Mouse (Mus musculus) heart, embryonic 13.5 days (tissue): ENCODE measurements at regions not wholly inside any gene's neighbourhood (a gene's known extent, or its start where the extent isn't known, plus 50 kb on each side); places are given as distances from the start of the nearest gene placed in this dataset.

Source experiments
- ATAC-seq: fragments of 200-750 bp; cut with Nextera tagmentation; 2 replicates; pipeline ENCODE4 v1.8.0; 2017; ENCODE audit warnings: moderate TSS enrichment; ENCODE audit not compliant: insufficient number of reproducible peaks, low FRiP score, low TSS enrichment; ENCODE audit errors: extremely low read depth
- H3K27ac ChIP-seq: fragments of 300-500 bp; sonication (generic); replicated peaks from 2 replicates; pipeline ENCODE4 v1.5.1; 2015; ENCODE audit warnings: moderate library complexity, mild to moderate bottlenecking, inconsistent platforms
- H3K27me3 ChIP-seq: fragments of 300-500 bp; sonication (generic); replicated peaks from 2 replicates; pipeline ENCODE4 v1.6.1; 2015; ENCODE audit warnings: mild to moderate bottlenecking, inconsistent platforms
- H3K36me3 ChIP-seq: fragments of 300-500 bp; sonication (generic); 2 replicates; pipeline ENCODE4 v1.6.1; 2015; ENCODE audit warnings: mild to moderate bottlenecking, inconsistent platforms
- H3K4me1 ChIP-seq: fragments of 300-500 bp; sonication (generic); 2 replicates; pipeline ENCODE4 v1.6.1; 2015; ENCODE audit warnings: inconsistent platforms
- H3K4me2 ChIP-seq: fragments of 300-500 bp; sonication (generic); 2 replicates; pipeline ENCODE4 v1.6.1; 2015; ENCODE audit warnings: inconsistent platforms, mild to moderate bottlenecking, moderate library complexity
- H3K4me3 ChIP-seq: fragments of 300-500 bp; sonication (generic); 2 replicates; pipeline ENCODE4 v1.5.1; 2015; ENCODE audit warnings: moderate library complexity, mild to moderate bottlenecking, inconsistent platforms
- H3K9ac ChIP-seq: fragments of 300-500 bp; sonication (generic); 2 replicates; pipeline ENCODE4 v1.6.1; 2015; ENCODE audit warnings: inconsistent platforms, mild to moderate bottlenecking, moderate library complexity
- H3K9me3 ChIP-seq: fragments of 300-500 bp; sonication (generic); 2 replicates; pipeline ENCODE4 v1.6.1; 2016; ENCODE audit warnings: inconsistent platforms
- WGBS: fragments of 180-500 bp; shearing (Covaris S2); methylation state at CpG from one replicate; pipeline ENCODE4 v1.1.7; 2015; ENCODE audit warnings: mixed read lengths; 5-methylcytosine and 5-hydroxymethylcytosine counted together

DNA sequence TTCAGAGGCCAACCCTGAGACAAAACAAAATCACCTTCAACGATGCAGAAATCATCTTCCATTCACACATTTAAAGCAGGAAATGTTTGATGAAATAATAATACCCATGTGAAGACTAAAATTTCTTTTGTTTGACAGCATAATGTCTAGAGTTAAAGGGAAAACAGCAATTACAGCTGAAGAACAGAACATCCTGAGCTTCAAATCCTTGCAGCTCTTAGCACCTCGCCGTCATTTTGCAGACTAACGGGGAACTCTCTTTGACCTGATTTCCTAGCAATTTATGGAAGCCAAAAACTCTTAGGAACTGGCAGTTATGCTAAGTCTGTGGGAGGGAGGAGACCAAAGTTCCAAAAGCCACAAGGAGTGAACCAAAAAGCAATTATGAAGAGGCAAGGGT lies 115.3 kb downstream of the Tmem215 start:
- Histone ChIP-seq H3K9me3 (no peaks in the 10 kb centered on the region), H3K36me3 (no peaks in the 10 kb centered on the region), H3K27ac (no peak overlapping the region), H3K4me2 (no peak overlapping the region), H3K27me3 (no peaks in the 10 kb centered on the region), H3K4me3 (no peak overlapping the region), H3K9ac (no peak overlapping the region), H3K4me1 (peaks cover 11% of the 10 kb centered on the region)
- no peak for ATAC-seq
- 83% methylated on average over 4 of the region's 4 CpGs for WGBS

DNA sequence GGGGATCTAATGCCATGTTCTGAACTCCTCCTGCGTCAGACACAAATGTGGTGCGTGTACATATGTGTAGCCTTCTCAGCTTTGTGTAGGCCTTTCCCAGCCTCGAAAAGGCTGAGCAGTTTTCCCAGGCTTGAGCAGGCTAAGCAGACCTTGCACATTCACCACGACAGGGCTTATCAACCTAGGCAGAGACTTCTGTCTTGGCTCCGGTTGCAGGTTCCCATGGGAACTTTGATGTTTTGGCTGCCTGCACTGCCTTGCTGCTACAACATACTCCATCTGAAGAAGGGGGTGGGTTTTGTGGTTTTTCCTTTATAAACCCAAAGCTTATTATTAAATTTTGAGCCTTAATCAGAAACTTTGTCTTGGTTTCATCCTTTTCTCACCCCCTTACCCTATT lies 109.2 kb downstream of the Aptx start:
- no peak for ATAC-seq
- WGBS = 48% methylated on average over 5 of the region's 5 CpGs
- H3K4me3 ChIP-seq = no peak overlapping the region
- no peaks in the 10 kb centered on the region for H3K4me1 ChIP-seq
- no peaks in the 10 kb centered on the region for H3K27me3 ChIP-seq
- no peak overlapping the region for H3K9ac ChIP-seq
- H3K9me3 ChIP-seq = no peaks in the 10 kb centered on the region
- no peak overlapping the region for H3K27ac ChIP-seq
- H3K4me2 ChIP-seq = no peak overlapping the region
- H3K36me3 ChIP-seq = no peaks in the 10 kb centered on the region

DNA sequence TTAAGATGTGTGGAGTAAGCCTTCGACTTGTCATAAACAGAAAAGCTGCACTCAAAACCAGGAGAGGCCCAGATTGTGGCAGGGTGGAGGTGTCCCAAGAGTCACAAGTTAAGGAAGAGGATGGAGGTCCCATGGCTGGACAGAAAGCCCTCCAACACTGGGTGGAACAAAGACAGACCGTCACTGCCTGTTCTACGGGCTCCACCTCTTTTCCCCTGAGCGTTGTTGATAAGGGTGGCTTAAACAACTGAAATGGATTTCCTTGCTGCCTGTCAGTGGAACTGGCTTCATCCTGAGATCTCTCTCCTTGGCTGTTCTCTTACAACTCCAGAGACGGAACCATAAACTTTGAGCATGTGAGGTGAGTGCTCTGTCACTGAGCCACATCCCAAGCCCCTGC lies 78.0 kb downstream of the Aptx start:
- H3K36me3 ChIP-seq = no peaks in the 10 kb centered on the region
- H3K27me3 ChIP-seq = no peaks in the 10 kb centered on the region
- H3K27ac ChIP-seq = no peak overlapping the region
- no peaks in the 10 kb centered on the region for H3K9me3 ChIP-seq
- no peak overlapping the region for H3K4me2 ChIP-seq
- no peak overlapping the region for H3K4me3 ChIP-seq
- H3K4me1 ChIP-seq = peaks cover 12% of the 10 kb centered on the region
- no peak for ATAC-seq
- H3K9ac ChIP-seq = no peak overlapping the region
- WGBS = 38% methylated on average over 5 of the region's 5 CpGs

DNA sequence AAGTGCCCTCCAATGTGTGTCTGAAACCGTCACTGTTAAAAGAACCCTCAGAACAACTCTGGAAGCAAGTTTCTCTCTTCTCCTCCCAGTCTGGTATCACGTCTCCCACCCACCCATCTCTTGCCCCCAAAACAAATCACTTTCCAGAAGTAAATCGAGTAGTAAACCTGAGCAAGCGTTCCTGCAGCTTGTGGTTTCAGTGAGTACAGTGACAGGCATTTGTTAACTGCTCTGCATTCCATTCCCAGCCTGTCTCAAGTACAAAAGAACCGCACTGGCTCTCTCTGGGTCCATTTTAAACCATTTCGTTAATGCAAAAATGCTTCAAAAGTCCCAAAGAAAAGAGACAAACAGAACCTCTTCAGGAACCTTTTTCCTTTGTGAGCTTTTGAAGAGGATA lies 77.1 kb downstream of the Aptx start:
- Histone ChIP-seq H3K4me3 (no peak overlapping the region), H3K27me3 (no peaks in the 10 kb centered on the region), H3K36me3 (no peaks in the 10 kb centered on the region), H3K4me2 (no peak overlapping the region), H3K4me1 (peaks cover 12% of the 10 kb centered on the region), H3K9ac (no peak overlapping the region), H3K9me3 (no peaks in the 10 kb centered on the region), H3K27ac (no peak overlapping the region)
- ATAC-seq = no peak
- WGBS = 46% methylated on average over 6 of the region's 6 CpGs
